Mouse (Mus musculus): ENCODE results near the gene H2-T22. TPM values are rescaled to one million over a fixed set of nuclear protein-coding genes. Genes with fewer than 3 reads are reported as not detected.

H2-T22 gene
- 16.3 TPM for polyA plus RNA-seq (2015; fragmentation: Illumina TruSeq; extraction: RNeasy Lipid Tissue Mini Kit (QIAGEN cat#74804); ENCODE audit: insufficient read depth, low read depth, low replicate concordance)

DNA sequence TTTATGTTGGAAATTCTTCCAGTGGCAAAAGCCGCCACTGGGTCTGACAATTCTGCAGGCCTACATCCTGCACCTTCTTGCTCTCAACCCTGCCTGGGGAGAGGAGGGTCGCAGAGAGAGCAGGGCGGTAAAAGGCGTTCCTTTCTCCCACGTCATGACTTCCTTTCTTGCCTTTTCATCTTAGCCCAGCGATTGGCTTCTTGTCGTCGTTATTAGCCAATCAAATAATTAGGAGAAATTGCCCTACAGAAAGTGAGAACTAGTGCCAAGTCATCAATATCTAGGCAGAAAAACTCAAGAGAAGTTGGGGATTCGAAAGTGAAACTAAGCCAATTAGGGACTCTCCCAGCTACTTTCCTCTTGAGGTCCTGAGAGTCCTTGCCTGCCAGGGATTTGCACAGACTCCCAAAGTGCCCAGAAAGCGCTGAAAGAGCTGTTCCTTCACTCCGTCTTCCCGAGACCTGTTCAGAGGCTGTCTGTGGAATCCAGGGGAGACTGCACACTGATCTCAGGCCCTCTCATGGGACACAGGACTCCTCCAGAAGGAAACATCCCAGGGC lies at the start of gene H2-T22, which contains the start of gene Gm6034:
Gene H2-T22 (minus strand): TSS at position 138 of the 560 bp plus-strand sequence.
Gene Gm6034 (plus strand): TSS at position 352 of the 560 bp plus-strand sequence.

GRCm38 (mm10) chr17:36058362-36058761 lies 15.8 kb upstream of the H2-T22 start, which contains the start of gene Gm11127:
Gene Gm11127, minus strand, starts transcription at chr17:36058371.

GRCm38 (mm10) chr17:36032351-36032875 lies 10.1 kb downstream of the H2-T22 start, which contains the start of gene H2-T23:
Gene H2-T23, minus strand, starts transcription at chr17:36032855.

GRCm38 (mm10) chr17:36020191-36021073 lies 22.1 kb downstream of the H2-T22 start, which contains the start of gene H2-T24:
Gene H2-T24, minus strand, starts transcription at chr17:36020560.

Other genes starting within 250 kb of the H2-T22 start
- 6.9 TPM for gene Ier3, start 221.1 kb downstream of the H2-T22 start, polyA plus RNA-seq (2015; fragmentation: Illumina TruSeq; extraction: RNeasy Lipid Tissue Mini Kit (QIAGEN cat#74804); ENCODE audit: insufficient read depth, low read depth, low replicate concordance)
- gene Flot1, start 219.5 kb downstream of the H2-T22 start, polyA plus RNA-seq (2015; fragmentation: Illumina TruSeq; extraction: RNeasy Lipid Tissue Mini Kit (QIAGEN cat#74804); ENCODE audit: insufficient read depth, low read depth, low replicate concordance): 16.0 TPM
- gene Tubb5, start 204.4 kb downstream of the H2-T22 start, polyA plus RNA-seq (2015; fragmentation: Illumina TruSeq; extraction: RNeasy Lipid Tissue Mini Kit (QIAGEN cat#74804); ENCODE audit: insufficient read depth, low read depth, low replicate concordance): 29.3 TPM
- 2.3 TPM for gene Mdc1, start 201.2 kb downstream of the H2-T22 start, polyA plus RNA-seq (2015; fragmentation: Illumina TruSeq; extraction: RNeasy Lipid Tissue Mini Kit (QIAGEN cat#74804); ENCODE audit: insufficient read depth, low read depth, low replicate concordance)
- 0.76 TPM for gene Nrm, start 181.4 kb downstream of the H2-T22 start, polyA plus RNA-seq (2015; fragmentation: Illumina TruSeq; extraction: RNeasy Lipid Tissue Mini Kit (QIAGEN cat#74804); ENCODE audit: insufficient read depth, low read depth, low replicate concordance)
- gene Ppp1r18, start 177.2 kb downstream of the H2-T22 start, polyA plus RNA-seq (2015; fragmentation: Illumina TruSeq; extraction: RNeasy Lipid Tissue Mini Kit (QIAGEN cat#74804); ENCODE audit: insufficient read depth, low read depth, low replicate concordance): 9.8 TPM
- 72.9 TPM for gene Dhx16, start 162.9 kb downstream of the H2-T22 start, polyA plus RNA-seq (2015; fragmentation: Illumina TruSeq; extraction: RNeasy Lipid Tissue Mini Kit (QIAGEN cat#74804); ENCODE audit: insufficient read depth, low read depth, low replicate concordance)
- 16.8 TPM for gene 2310061I04Rik, start 145.3 kb downstream of the H2-T22 start, polyA plus RNA-seq (2015; fragmentation: Illumina TruSeq; extraction: RNeasy Lipid Tissue Mini Kit (QIAGEN cat#74804); ENCODE audit: insufficient read depth, low read depth, low replicate concordance)
- gene Atat1, start 132.7 kb downstream of the H2-T22 start, polyA plus RNA-seq (2015; fragmentation: Illumina TruSeq; extraction: RNeasy Lipid Tissue Mini Kit (QIAGEN cat#74804); ENCODE audit: insufficient read depth, low read depth, low replicate concordance): 9.7 TPM
- gene Mrps18b, start 126.4 kb downstream of the H2-T22 start, polyA plus RNA-seq (2015; fragmentation: Illumina TruSeq; extraction: RNeasy Lipid Tissue Mini Kit (QIAGEN cat#74804); ENCODE audit: insufficient read depth, low read depth, low replicate concordance): 23.0 TPM
- gene Ppp1r10, start 126.3 kb downstream of the H2-T22 start, polyA plus RNA-seq (2015; fragmentation: Illumina TruSeq; extraction: RNeasy Lipid Tissue Mini Kit (QIAGEN cat#74804); ENCODE audit: insufficient read depth, low read depth, low replicate concordance): 11.8 TPM
- 22.7 TPM for gene Abcf1, start 73.0 kb downstream of the H2-T22 start, polyA plus RNA-seq (2015; fragmentation: Illumina TruSeq; extraction: RNeasy Lipid Tissue Mini Kit (QIAGEN cat#74804); ENCODE audit: insufficient read depth, low read depth, low replicate concordance)
- gene Gnl1, start 62.9 kb downstream of the H2-T22 start, polyA plus RNA-seq (2015; fragmentation: Illumina TruSeq; extraction: RNeasy Lipid Tissue Mini Kit (QIAGEN cat#74804); ENCODE audit: insufficient read depth, low read depth, low replicate concordance): 11.9 TPM
- 6.7 TPM for gene Prr3, start 62.5 kb downstream of the H2-T22 start, polyA plus RNA-seq (2015; fragmentation: Illumina TruSeq; extraction: RNeasy Lipid Tissue Mini Kit (QIAGEN cat#74804); ENCODE audit: insufficient read depth, low read depth, low replicate concordance)
- gene H2-T24, start 22.2 kb downstream of the H2-T22 start, polyA plus RNA-seq (2015; fragmentation: Illumina TruSeq; extraction: RNeasy Lipid Tissue Mini Kit (QIAGEN cat#74804); ENCODE audit: insufficient read depth, low read depth, low replicate concordance): 3.1 TPM
- 29.4 TPM for gene H2-T23, start 9.9 kb downstream of the H2-T22 start, polyA plus RNA-seq (2015; fragmentation: Illumina TruSeq; extraction: RNeasy Lipid Tissue Mini Kit (QIAGEN cat#74804); ENCODE audit: insufficient read depth, low read depth, low replicate concordance)
- not detected for gene Gm6034, start 214 bp upstream of the H2-T22 start, polyA plus RNA-seq (2015; fragmentation: Illumina TruSeq; extraction: RNeasy Lipid Tissue Mini Kit (QIAGEN cat#74804); ENCODE audit: insufficient read depth, low read depth, low replicate concordance)
- not detected for gene Gm11127, start 15.6 kb upstream of the H2-T22 start, polyA plus RNA-seq (2015; fragmentation: Illumina TruSeq; extraction: RNeasy Lipid Tissue Mini Kit (QIAGEN cat#74804); ENCODE audit: insufficient read depth, low read depth, low replicate concordance)
- gene Gm19684, start 78.9 kb upstream of the H2-T22 start, polyA plus RNA-seq (2015; fragmentation: Illumina TruSeq; extraction: RNeasy Lipid Tissue Mini Kit (QIAGEN cat#74804); ENCODE audit: insufficient read depth, low read depth, low replicate concordance): not detected
- not detected for gene Gm7030, start 86.7 kb upstream of the H2-T22 start, polyA plus RNA-seq (2015; fragmentation: Illumina TruSeq; extraction: RNeasy Lipid Tissue Mini Kit (QIAGEN cat#74804); ENCODE audit: insufficient read depth, low read depth, low replicate concordance)
- not detected for gene Gm8909, start 125.8 kb upstream of the H2-T22 start, polyA plus RNA-seq (2015; fragmentation: Illumina TruSeq; extraction: RNeasy Lipid Tissue Mini Kit (QIAGEN cat#74804); ENCODE audit: insufficient read depth, low read depth, low replicate concordance)
- not detected for gene H2-T3, start 147.5 kb upstream of the H2-T22 start, polyA plus RNA-seq (2015; fragmentation: Illumina TruSeq; extraction: RNeasy Lipid Tissue Mini Kit (QIAGEN cat#74804); ENCODE audit: insufficient read depth, low read depth, low replicate concordance)
- gene Rpp21, start 215.3 kb upstream of the H2-T22 start, polyA plus RNA-seq (2015; fragmentation: Illumina TruSeq; extraction: RNeasy Lipid Tissue Mini Kit (QIAGEN cat#74804); ENCODE audit: insufficient read depth, low read depth, low replicate concordance): 31.5 TPM
- gene Trim39, start 229.5 kb upstream of the H2-T22 start, polyA plus RNA-seq (2015; fragmentation: Illumina TruSeq; extraction: RNeasy Lipid Tissue Mini Kit (QIAGEN cat#74804); ENCODE audit: insufficient read depth, low read depth, low replicate concordance): 16.5 TPM
- not detected for gene H2-M10.2, start 243.7 kb upstream of the H2-T22 start, polyA plus RNA-seq (2015; fragmentation: Illumina TruSeq; extraction: RNeasy Lipid Tissue Mini Kit (QIAGEN cat#74804); ENCODE audit: insufficient read depth, low read depth, low replicate concordance)